Mouse (Mus musculus) ES-E14 (cell line): ENCODE measurements around the gene Tcerg1l. TPM values are rescaled to one million over a fixed set of nuclear protein-coding genes. Genes with fewer than 3 reads are reported as not detected.

Experiments
- DNase-seq: peaks from one replicate; pipeline ENCODE4 v3.0.0-alpha.2; 2013; ENCODE audit warnings: low read depth, low spot score
- H3K27ac ChIP-seq: 2 replicates; pipeline ENCODE4 v1.5.1; 2012; ENCODE audit warnings: low read depth, mild to moderate bottlenecking, low read length, moderate library complexity, mixed read lengths; ENCODE audit not compliant: poor library complexity, insufficient read depth, severe bottlenecking
- H3K36me3 ChIP-seq: 2 replicates; pipeline ENCODE4 v1.6.1; 2012; ENCODE audit warnings: mild to moderate bottlenecking, low read length, moderate library complexity, mixed read lengths; ENCODE audit not compliant: control insufficient read depth, poor library complexity, insufficient read depth, severe bottlenecking
- H3K4me1 ChIP-seq, 2 experiments: fragments of 150-350 bp in 1 of 2; sonication (generic) in 1 of 2; 2 replicates each; pipeline ENCODE4 v1.6.1; 2012; ENCODE audit warnings: low read length in 2 of 2, mild to moderate bottlenecking in 1 of 2, mixed read lengths in 1 of 2; ENCODE audit not compliant: control insufficient read depth in 2 of 2, insufficient read depth in 2 of 2, poor library complexity in 1 of 2
- H3K4me3 ChIP-seq, 2 experiments: fragments of 150-350 bp in 1 of 2; sonication (generic) in 1 of 2; 2 replicates each; pipeline ENCODE4 v1.5.1; 2012; ENCODE audit warnings: low read length in 2 of 2, low read depth in 1 of 2, mild to moderate bottlenecking in 1 of 2, mixed read lengths in 1 of 2; ENCODE audit not compliant: insufficient read depth in 1 of 2, poor library complexity in 1 of 2, severe bottlenecking in 1 of 2
- H3K9ac ChIP-seq: 2 replicates; pipeline ENCODE4 v1.6.1; 2012; ENCODE audit warnings: low read depth, mild to moderate bottlenecking, low read length, mixed read lengths; ENCODE audit not compliant: poor library complexity, insufficient read depth, severe bottlenecking
- H3K9me3 ChIP-seq: fragments of 150-350 bp; sonication (generic); 2 replicates; pipeline ENCODE4 v1.6.1; 2012; ENCODE audit warnings: low read depth, mild to moderate bottlenecking, low read length; ENCODE audit not compliant: control insufficient read depth, insufficient read depth
- CHD2 ChIP-seq: IDR thresholded peaks from 2 replicates; pipeline ENCODE4 v1.6.1; 2014; ENCODE audit warnings: mild to moderate bottlenecking, low read depth, low read length, inconsistent platforms
- HCFC1 ChIP-seq: IDR thresholded peaks from 2 replicates; pipeline ENCODE4 v1.6.1; 2012; ENCODE audit warnings: low read length, inconsistent platforms, borderline replicate concordance; ENCODE audit not compliant: insufficient read depth
- MAFK ChIP-seq: IDR thresholded peaks from 2 replicates; pipeline ENCODE4 v1.6.1; 2014; ENCODE audit warnings: mild to moderate bottlenecking, low read depth, low read length, inconsistent platforms; ENCODE audit not compliant: insufficient read depth
- ZC3H11A ChIP-seq: IDR thresholded peaks from 2 replicates; pipeline ENCODE4 v1.6.1; 2012; ENCODE audit warnings: low read depth, mild to moderate bottlenecking, inconsistent platforms, low read length, borderline replicate concordance
- ZNF384 ChIP-seq: IDR thresholded peaks from 2 replicates; pipeline ENCODE4 v1.6.1; 2012; ENCODE audit warnings: low read depth, low read length, inconsistent platforms
- in situ Hi-C, 2 experiments: fragments of 600-800 bp; cut with MboI; formaldehyde crosslinking; loops; one replicate each; pipeline ENCODE4 v1.15.1; 2025; ENCODE audit warnings: low sequenced_read_pairs in 2 of 2, inconsistent platforms in 1 of 2; ENCODE audit not compliant: unreplicated experiment in 2 of 2
- total RNA-seq: library from RNA; depleted of rRNA; stranded (reverse); fragments of 300-350 nt; gene quantifications from 2 replicates; pipeline ENCODE4 v1.2.3, GENCODE M21; 2012

Gene Tcerg1l
- total RNA-seq, 1 experiment: 1.1 TPM

GRCm38 (mm10) chr7:138284790-138285189 is 112.7 kb downstream of the Tcerg1l start:
- no peak overlapping the region for H3K9ac ChIP-seq
- DNase-seq: no peak
- in situ Hi-C loops: no loop called here
- H3K9me3 ChIP-seq: no peaks in the 10 kb centered on the region
- H3K36me3 ChIP-seq: no peaks in the 10 kb centered on the region
- no peak overlapping the region for H3K27ac ChIP-seq
- H3K4me1 ChIP-seq: peaks cover 0 to 4% of the 10 kb centered on the region in 2 experiments; a peak in 1 of 4 replicates
- H3K4me3 ChIP-seq: no peak overlapping the region
- TF ChIP-seq HCFC1 (no peak), ZC3H11A (no peak), MAFK (no peak), CHD2 (no peak), ZNF384 (no peak)

- Histone ChIP-seq H3K9ac (no peak overlapping the region), H3K9me3 (no peaks in the 10 kb centered on the region), H3K4me3 (no peak overlapping the region), H3K27ac (no peak overlapping the region), H3K4me1 (no peaks in the 10 kb centered on the region), H3K36me3 (no peaks in the 10 kb centered on the region)
- in situ Hi-C loops: no loop called here
- no peak for TF ChIP-seq ZC3H11A
- TF ChIP-seq CHD2: no peak
- TF ChIP-seq HCFC1: no peak
- TF ChIP-seq ZNF384: no peak
- TF ChIP-seq MAFK: no peak
- DNase-seq: no peak
These were observed 122.3 kb downstream of the Tcerg1l start for GRCm38 (mm10) chr7:138275263-138275662.

DNA sequence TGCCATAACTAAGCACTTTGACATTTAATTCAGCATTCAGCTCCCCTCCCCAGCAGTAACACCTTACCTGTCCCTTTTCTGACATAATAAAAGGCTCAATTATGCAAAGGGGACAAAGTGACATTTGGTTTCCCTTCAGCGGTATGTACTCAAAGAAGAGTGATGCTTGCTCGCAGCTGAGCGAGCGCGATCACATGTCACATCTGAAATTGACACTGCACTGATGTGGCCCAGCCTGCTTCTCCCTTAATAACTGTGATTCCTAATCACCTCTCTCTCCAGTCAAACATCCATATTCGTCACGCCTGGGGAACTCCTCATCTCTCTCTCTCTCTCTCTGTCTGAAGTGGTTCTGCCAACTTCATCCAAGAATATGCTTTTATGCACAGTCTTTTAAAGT is 126.2 kb downstream of the Tcerg1l start:
- Histone ChIP-seq H3K4me3 (no peak overlapping the region), H3K9ac (no peak overlapping the region), H3K4me1 (no peaks in the 10 kb centered on the region), H3K36me3 (no peaks in the 10 kb centered on the region), H3K27ac (no peak overlapping the region), H3K9me3 (no peaks in the 10 kb centered on the region)
- TF ChIP-seq ZNF384: no peak
- TF ChIP-seq CHD2: no peak
- no peak for TF ChIP-seq MAFK
- TF ChIP-seq HCFC1: no peak
- TF ChIP-seq ZC3H11A: no peak
- in situ Hi-C loops: no loop called here
- DNase-seq: no peak

DNA sequence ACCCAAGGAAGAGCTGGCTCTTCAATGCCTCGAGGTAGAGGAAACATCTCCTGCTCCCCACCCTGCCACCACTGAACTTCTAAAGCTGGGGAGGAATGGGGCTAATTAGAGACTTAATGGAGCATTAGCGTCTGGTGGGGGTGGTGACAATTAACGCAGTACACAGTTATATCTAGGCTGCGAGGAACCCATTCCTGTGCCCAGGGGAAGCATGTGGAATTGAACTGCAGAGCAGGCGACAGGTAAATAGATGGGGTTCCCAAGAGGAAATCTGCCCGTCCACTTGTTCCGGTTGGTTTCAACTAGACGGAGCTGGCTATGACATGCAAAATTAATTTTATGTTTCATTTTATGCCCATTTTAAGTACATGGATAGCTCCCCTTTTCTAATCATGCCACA is 128.1 kb downstream of the Tcerg1l start:
- H3K9ac ChIP-seq: no peak overlapping the region
- H3K4me3 ChIP-seq: no peak overlapping the region
- in situ Hi-C loops: no loop called here
- H3K9me3 ChIP-seq: no peaks in the 10 kb centered on the region
- H3K4me1 ChIP-seq: no peaks in the 10 kb centered on the region
- H3K36me3 ChIP-seq: no peaks in the 10 kb centered on the region
- no peak for DNase-seq
- TF ChIP-seq ZC3H11A: no peak
- no peak for TF ChIP-seq CHD2
- TF ChIP-seq HCFC1: no peak
- no peak for TF ChIP-seq ZNF384
- TF ChIP-seq MAFK: no peak
- no peak overlapping the region for H3K27ac ChIP-seq
